Mouse (Mus musculus): ENCODE results near the gene Cldn6. TPM values are rescaled to one million over a fixed set of nuclear protein-coding genes. Genes with fewer than 3 reads are reported as not detected.

Cldn6 gene
- polyA plus RNA-seq, 1 experiment from 2014 or later = 1.3 TPM

- no peaks in the 10 kb centered on the region for H3K36me3 ChIP-seq (replicated peaks; ENCODE audit: insufficient read depth, low read length)
- WGBS (ENCODE audit: insufficient replicate concordance) = 2% methylated on average over 28 of the region's 37 CpGs
- H3K27me3 ChIP-seq (ENCODE audit: insufficient read depth, low read length) = peaks cover 38% of the 10 kb centered on the region
- peaks cover 37% of the 10 kb centered on the region for H3K4me1 ChIP-seq (ENCODE audit: insufficient read depth)
- H3K9me3 ChIP-seq (ENCODE audit: low read length) = no peaks in the 10 kb centered on the region
- TF ChIP-seq CTCF (IDR thresholded peaks at IDR 0.05; ENCODE audit: low read depth) = no peak
- no peak for TF ChIP-seq EP300 (IDR thresholded peaks at IDR 0.05; ENCODE audit: low read depth)
- H3K4me2 ChIP-seq (ENCODE audit: low read depth, low read length) = peak overlapping the region; percentile 94
- ATAC-seq (peak; percentile 34), DNase-seq (peak; percentile 68)
- peak overlapping the region; percentile 77 for H3K27ac ChIP-seq (ENCODE audit: low read depth)
- peak overlapping the region; percentile 57 for H3K4me3 ChIP-seq (ENCODE audit: low read depth, low read length)
- peak overlapping the region; percentile 66 for H3K9ac ChIP-seq (replicated peaks)
These were observed 2.5 kb upstream of the Cldn6 start for GRCm38 (mm10) chr17:23676473-23677031.

GRCm38 (mm10) chr17:23677236-23677679 is 1.8 kb upstream of the Cldn6 start, which contains the start of gene Tnfrsf12a:
TSS of gene Tnfrsf12a (minus strand) at chr17:23677468.
- no peaks in the 10 kb centered on the region for H3K9me3 ChIP-seq (ENCODE audit: low read length)
- peak within 1 kb of the TSS; percentile 77 for H3K27ac ChIP-seq (ENCODE audit: low read depth)
- DNase-seq = peak; percentile 87
- ATAC-seq = peak; percentile 40
- peak within 1 kb of the TSS; percentile 57 for H3K4me3 ChIP-seq (ENCODE audit: low read depth, low read length)
- H3K4me1 ChIP-seq (ENCODE audit: insufficient read depth) = peaks cover 37% of the 10 kb centered on the region
- H3K4me2 ChIP-seq (ENCODE audit: low read depth, low read length) = peak within 1 kb of the TSS; percentile 94
- peak within 1 kb of the TSS; percentile 66 for H3K9ac ChIP-seq (replicated peaks)
- no peaks in the 10 kb centered on the region for H3K36me3 ChIP-seq (replicated peaks; ENCODE audit: insufficient read depth, low read length)
- H3K27me3 ChIP-seq (ENCODE audit: insufficient read depth, low read length) = peaks cover 44% of the 10 kb centered on the region
- WGBS (ENCODE audit: insufficient replicate concordance) = under 1% methylated on average over 34 of the region's 34 CpGs
- TF ChIP-seq CTCF (IDR thresholded peaks at IDR 0.05; ENCODE audit: low read depth) (no peak), EP300 (IDR thresholded peaks at IDR 0.05; ENCODE audit: low read depth) (no peak)

- H3K27ac ChIP-seq (ENCODE audit: low read depth) = no peak overlapping the region
- H3K9ac ChIP-seq (replicated peaks) = no peak overlapping the region
- H3K4me3 ChIP-seq (ENCODE audit: low read depth, low read length) = no peak overlapping the region
- WGBS (ENCODE audit: insufficient replicate concordance) = 53% methylated on average over 9 of the region's 9 CpGs
- peaks cover 67% of the 10 kb centered on the region for H3K27me3 ChIP-seq (ENCODE audit: insufficient read depth, low read length)
- peaks cover 23% of the 10 kb centered on the region for H3K4me1 ChIP-seq (ENCODE audit: insufficient read depth)
- no peaks in the 10 kb centered on the region for H3K36me3 ChIP-seq (replicated peaks; ENCODE audit: insufficient read depth, low read length)
- no peak for ATAC-seq
- TF ChIP-seq EP300 (IDR thresholded peaks at IDR 0.05; ENCODE audit: low read depth) = no peak
- no peak for TF ChIP-seq CTCF (IDR thresholded peaks at IDR 0.05; ENCODE audit: low read depth)
- no peak for DNase-seq
- H3K4me2 ChIP-seq (ENCODE audit: low read depth, low read length) = no peak overlapping the region
- H3K9me3 ChIP-seq (ENCODE audit: low read length) = no peaks in the 10 kb centered on the region
These were observed 1.3 kb downstream of the Cldn6 start for GRCm38 (mm10) chr17:23680336-23680735.

DNA sequence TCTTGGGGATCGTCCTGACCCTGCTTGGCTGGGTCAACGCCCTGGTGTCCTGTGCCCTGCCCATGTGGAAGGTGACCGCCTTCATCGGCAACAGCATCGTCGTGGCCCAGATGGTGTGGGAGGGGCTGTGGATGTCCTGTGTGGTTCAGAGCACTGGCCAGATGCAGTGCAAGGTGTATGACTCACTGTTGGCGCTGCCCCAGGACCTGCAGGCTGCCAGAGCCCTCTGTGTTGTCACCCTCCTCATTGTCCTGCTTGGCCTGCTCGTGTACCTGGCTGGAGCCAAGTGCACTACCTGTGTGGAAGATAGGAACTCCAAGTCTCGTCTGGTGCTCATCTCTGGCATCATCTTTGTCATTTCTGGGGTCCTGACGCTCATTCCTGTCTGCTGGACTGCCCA is 2.0 kb downstream of the Cldn6 start:
- no peak for TF ChIP-seq EP300 (IDR thresholded peaks at IDR 0.05; ENCODE audit: low read depth)
- no peak for TF ChIP-seq CTCF (IDR thresholded peaks at IDR 0.05; ENCODE audit: low read depth)
- Histone ChIP-seq H3K9ac (replicated peaks) (no peak overlapping the region), H3K4me3 (ENCODE audit: low read depth, low read length) (no peak overlapping the region), H3K4me1 (ENCODE audit: insufficient read depth) (peaks cover 18% of the 10 kb centered on the region), H3K9me3 (ENCODE audit: low read length) (no peaks in the 10 kb centered on the region), H3K36me3 (replicated peaks; ENCODE audit: insufficient read depth, low read length) (no peaks in the 10 kb centered on the region), H3K4me2 (ENCODE audit: low read depth, low read length) (no peak overlapping the region), H3K27me3 (ENCODE audit: insufficient read depth, low read length) (peaks cover 67% of the 10 kb centered on the region), H3K27ac (ENCODE audit: low read depth) (no peak overlapping the region)
- peak; percentile 66 for DNase-seq
- 64% methylated on average over 10 of the region's 10 CpGs for WGBS (ENCODE audit: insufficient replicate concordance)
- peak; percentile 51 for ATAC-seq

DNA sequence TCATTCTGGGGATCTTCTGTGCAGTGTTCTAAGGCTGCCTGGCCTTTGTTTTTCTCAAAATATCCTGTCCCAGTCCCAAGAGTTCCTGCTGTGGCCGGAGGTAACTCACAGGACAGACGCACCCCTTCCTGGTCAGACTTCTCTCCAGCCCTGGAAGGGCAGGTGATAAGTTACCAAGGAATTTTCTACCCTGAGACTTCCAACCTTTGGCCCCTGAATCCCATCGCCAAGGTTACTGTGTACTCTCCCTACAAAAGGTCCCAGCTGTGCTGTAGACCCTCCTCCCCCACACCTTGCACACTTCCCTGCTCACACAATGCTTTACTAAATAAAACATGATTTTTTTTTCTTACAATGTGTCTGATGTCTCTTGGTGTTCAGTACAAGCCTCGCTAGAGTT is 3.0 kb downstream of the Cldn6 start:
- TF ChIP-seq EP300 (IDR thresholded peaks at IDR 0.05; ENCODE audit: low read depth) = no peak
- no peak for TF ChIP-seq CTCF (IDR thresholded peaks at IDR 0.05; ENCODE audit: low read depth)
- WGBS (ENCODE audit: insufficient replicate concordance) = 42% methylated on average over 4 of the region's 4 CpGs
- H3K4me3 ChIP-seq (ENCODE audit: low read depth, low read length) = no peak overlapping the region
- ATAC-seq (no peak), DNase-seq (no peak)
- H3K9me3 ChIP-seq (ENCODE audit: low read length) = no peaks in the 10 kb centered on the region
- peaks cover 67% of the 10 kb centered on the region for H3K27me3 ChIP-seq (ENCODE audit: insufficient read depth, low read length)
- no peak overlapping the region for H3K27ac ChIP-seq (ENCODE audit: low read depth)
- no peak overlapping the region for H3K9ac ChIP-seq (replicated peaks)
- H3K4me2 ChIP-seq (ENCODE audit: low read depth, low read length) = no peak overlapping the region
- peaks cover 12% of the 10 kb centered on the region for H3K4me1 ChIP-seq (ENCODE audit: insufficient read depth)
- H3K36me3 ChIP-seq (replicated peaks; ENCODE audit: insufficient read depth, low read length) = no peaks in the 10 kb centered on the region

- Histone ChIP-seq H3K4me2 (ENCODE audit: low read depth, low read length) (no peak overlapping the region), H3K9me3 (ENCODE audit: low read length) (no peaks in the 10 kb centered on the region), H3K4me1 (ENCODE audit: insufficient read depth) (peaks cover 11% of the 10 kb centered on the region), H3K9ac (replicated peaks) (no peak overlapping the region), H3K36me3 (replicated peaks; ENCODE audit: insufficient read depth, low read length) (no peaks in the 10 kb centered on the region), H3K4me3 (ENCODE audit: low read depth, low read length) (no peak overlapping the region), H3K27ac (ENCODE audit: low read depth) (no peak overlapping the region), H3K27me3 (ENCODE audit: insufficient read depth, low read length) (peaks cover 66% of the 10 kb centered on the region)
- TF ChIP-seq EP300 (IDR thresholded peaks at IDR 0.05; ENCODE audit: low read depth) = no peak
- WGBS (ENCODE audit: insufficient replicate concordance) = 63% methylated on average over 3 of the region's 3 CpGs
- ATAC-seq (no peak), DNase-seq (no peak)
These were observed 3.5 kb downstream of the Cldn6 start for GRCm38 (mm10) chr17:23682530-23682929.
